ENCODE assay signal across 8 mouse cellular contexts in the genomic region with DNA sequence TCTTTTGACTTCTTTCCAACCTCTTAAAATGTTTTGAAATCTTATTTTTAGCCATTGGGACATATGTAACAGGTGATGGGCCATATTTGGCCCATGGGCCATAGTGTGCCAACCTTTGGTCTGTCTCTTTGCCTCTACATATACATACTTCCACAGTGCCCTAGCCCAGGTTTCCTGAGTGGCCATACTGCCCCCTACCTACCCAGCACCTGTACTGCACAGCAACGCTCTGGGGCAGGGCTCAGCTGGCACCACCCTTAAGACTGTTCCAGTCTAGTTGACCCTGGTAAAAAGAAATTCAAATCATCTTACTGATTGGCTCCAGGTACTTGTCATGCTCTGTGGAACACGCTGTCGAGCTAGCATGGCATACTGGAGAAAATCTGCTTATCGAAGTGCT. TPM values are rescaled to one million over a fixed set of nuclear protein-coding genes. Genes with fewer than 3 reads are reported as not detected.
DNase-seq lines count a peak whose midpoint lies in the region; ATAC-seq and TF ChIP-seq lines count a peak whose summit lies in the region.
"Had no signal": no experiment of that assay in that cellular context is flagged by ENCODE, and none has a peak within 500 bp of the region (broad histone marks: within the 10 kb centered on the region; RNA-seq: fewer than 3 reads in every experiment).

No protein-coding gene starts in this region.

- DNase-seq in hindbrain, embryonic 11.5 days (ENCODE audit: low spot score), result peak; percentile 29
- DNase-seq in lung, postnatal 0 days (ENCODE audit: low spot score), result no peak
- no peak for DNase-seq in lung, postnatal 14 days
- no peak for DNase-seq in liver, postnatal 0 days
- DNase-seq in gastrocnemius, adult 8-10 months (ENCODE audit: low spot score in 2 of 2), result no peak

- H3K9me3 ChIP-seq in hindbrain, embryonic 11.5 days (ENCODE audit: control insufficient read depth, low read length), result no peaks in the 10 kb centered on the region
- H3K9me3 ChIP-seq in hindbrain, embryonic 16.5 days (ENCODE audit: control insufficient read depth, low read length), result no peaks in the 10 kb centered on the region
- no peaks in the 10 kb centered on the region for H3K9me3 ChIP-seq in lung, postnatal 0 days (ENCODE audit: low read length)
- no peaks in the 10 kb centered on the region for H3K9me3 ChIP-seq in liver, postnatal 0 days (ENCODE audit: low read length)
- H3K9me3 ChIP-seq: liver, embryonic 15.5 days had no signal

- H3K27ac ChIP-seq in hindbrain, embryonic 11.5 days (ENCODE audit: low read depth, low read length), result no peak overlapping the region
- H3K27ac ChIP-seq in hindbrain, embryonic 16.5 days (ENCODE audit: low read depth, low read length), result no peak overlapping the region
- H3K27ac ChIP-seq in lung, postnatal 0 days (ENCODE audit: low read length), result no peak overlapping the region
- H3K27ac ChIP-seq in bone marrow, adult 2 months (ENCODE audit: control insufficient read depth, insufficient read depth, low read depth, low read length, poor library complexity), result no peak overlapping the region
- H3K27ac ChIP-seq in liver, postnatal 0 days (ENCODE audit: low read depth), result no peak overlapping the region
- H3K27ac ChIP-seq: liver, embryonic 15.5 days had no signal

- H3K4me3 ChIP-seq in hindbrain, embryonic 11.5 days (ENCODE audit: low read depth, low read length), result no peak overlapping the region
- H3K4me3 ChIP-seq in hindbrain, embryonic 16.5 days (ENCODE audit: low read length), result no peak overlapping the region
- no peak overlapping the region for H3K4me3 ChIP-seq in lung, postnatal 0 days (ENCODE audit: low read depth, low read length)
- no peak overlapping the region for H3K4me3 ChIP-seq in bone marrow, adult 2 months (replicated peaks; ENCODE audit: control insufficient read depth, low read depth, low read length)
- no peak overlapping the region for H3K4me3 ChIP-seq in liver, postnatal 0 days (ENCODE audit: low read depth, low read length)
- H3K4me3 ChIP-seq: liver, embryonic 15.5 days had no signal

- H3K4me1 ChIP-seq in hindbrain, embryonic 11.5 days (replicated peaks; ENCODE audit: control insufficient read depth, insufficient read depth, low read length), result no peaks in the 10 kb centered on the region
- H3K4me1 ChIP-seq in hindbrain, embryonic 16.5 days (ENCODE audit: control insufficient read depth, insufficient read depth, low read depth, low read length), result no peaks in the 10 kb centered on the region
- no peaks in the 10 kb centered on the region for H3K4me1 ChIP-seq in lung, postnatal 0 days (ENCODE audit: insufficient read depth, low read depth, low read length)
- no peaks in the 10 kb centered on the region for H3K4me1 ChIP-seq in bone marrow, adult 2 months (ENCODE audit: control insufficient read depth, insufficient read depth, low read length)
- no peaks in the 10 kb centered on the region for H3K4me1 ChIP-seq in liver, postnatal 0 days (ENCODE audit: insufficient read depth)
- H3K4me1 ChIP-seq: liver, embryonic 15.5 days had no signal

- WGBS in hindbrain, embryonic 11.5 days, result 53% methylated on average over 4 of the region's 4 CpGs
- WGBS in hindbrain, embryonic 16.5 days, result 40% methylated on average over 4 of the region's 4 CpGs
- 53% methylated on average over 4 of the region's 4 CpGs for WGBS in lung, postnatal 0 days
- 57% methylated on average over 4 of the region's 4 CpGs for WGBS in bone marrow, adult 2 months
- 52% methylated on average over 4 of the region's 4 CpGs for WGBS in liver, postnatal 0 days (ENCODE audit: insufficient replicate concordance)

- no peak for TF ChIP-seq POLR2A in bone marrow, adult 2 months (IDR thresholded peaks at IDR 0.05; ENCODE audit: borderline replicate concordance, control insufficient read depth, low read depth, low read length)

- H3K4me2 ChIP-seq in hindbrain, embryonic 11.5 days (replicated peaks; ENCODE audit: low read depth, low read length), result no peak overlapping the region
- no peak overlapping the region for H3K4me2 ChIP-seq in hindbrain, embryonic 16.5 days (ENCODE audit: low read length)
- no peak overlapping the region for H3K4me2 ChIP-seq in lung, postnatal 0 days (replicated peaks; ENCODE audit: low read depth, low read length)
- no peak overlapping the region for H3K4me2 ChIP-seq in liver, postnatal 0 days (ENCODE audit: low read depth, low read length)
- H3K4me2 ChIP-seq: liver, embryonic 15.5 days had no signal

- TF ChIP-seq EP300 in lung, postnatal 0 days (IDR thresholded peaks at IDR 0.05), result no peak
- TF ChIP-seq EP300 in liver, postnatal 0 days (IDR thresholded peaks at IDR 0.05; ENCODE audit: low read depth), result no peak

- peak; percentile 46 for TF ChIP-seq CTCF in lung, postnatal 0 days (IDR thresholded peaks at IDR 0.05)
- 0 out of 2 replicates have a peak, but pooled peaks have one; percentile 7 for TF ChIP-seq CTCF in bone marrow, adult 2 months (IDR thresholded peaks at IDR 0.05; ENCODE audit: control insufficient read depth, insufficient read depth, low read length)
- peak; percentile 38; the same call in 1 of the 2 replicates for TF ChIP-seq CTCF in liver, postnatal 0 days (IDR thresholded peaks at IDR 0.05; ENCODE audit: low read depth)

- no peak overlapping the region for H3K9ac ChIP-seq in hindbrain, embryonic 11.5 days (ENCODE audit: low read depth, low read length)
- H3K9ac ChIP-seq in hindbrain, embryonic 16.5 days (ENCODE audit: low read depth, low read length), result no peak overlapping the region
- no peak overlapping the region for H3K9ac ChIP-seq in lung, postnatal 0 days (replicated peaks; ENCODE audit: low read depth)
- H3K9ac ChIP-seq in liver, postnatal 0 days (replicated peaks), result no peak overlapping the region
- H3K9ac ChIP-seq: liver, embryonic 15.5 days had no signal

- H3K36me3 ChIP-seq in hindbrain, embryonic 11.5 days (ENCODE audit: control insufficient read depth, insufficient read depth, low read length), result no peaks in the 10 kb centered on the region
- H3K36me3 ChIP-seq in hindbrain, embryonic 16.5 days (ENCODE audit: control insufficient read depth, insufficient read depth, low read length), result no peaks in the 10 kb centered on the region
- no peaks in the 10 kb centered on the region for H3K36me3 ChIP-seq in lung, postnatal 0 days (ENCODE audit: insufficient read depth, low read length)
- no peaks in the 10 kb centered on the region for H3K36me3 ChIP-seq in liver, postnatal 0 days (replicated peaks; ENCODE audit: insufficient read depth, low read length)
- H3K36me3 ChIP-seq: liver, embryonic 15.5 days had no signal

- H3K27me3 ChIP-seq in hindbrain, embryonic 11.5 days (ENCODE audit: control insufficient read depth, insufficient read depth, low read length), result 0 out of 2 replicates have a peak, but pooled peaks cover 2% of the 10 kb centered on the region
- peaks cover under 1% of the 10 kb centered on the region for H3K27me3 ChIP-seq in hindbrain, embryonic 16.5 days (replicated peaks; ENCODE audit: control insufficient read depth, insufficient read depth, low read length)
- H3K27me3 ChIP-seq in lung, postnatal 0 days (replicated peaks; ENCODE audit: insufficient read depth, low read length), result no peaks in the 10 kb centered on the region
- H3K27me3 ChIP-seq in liver, postnatal 0 days (ENCODE audit: insufficient read depth, low read length), result no peaks in the 10 kb centered on the region

- 0 out of 2 replicates have a peak, but pooled peaks have one; percentile 17 for ATAC-seq in hindbrain, embryonic 11.5 days (ENCODE audit: low FRiP score)
- no peak for ATAC-seq in hindbrain, embryonic 16.5 days
- ATAC-seq in lung, postnatal 0 days, result no peak
- no peak for ATAC-seq in liver, postnatal 0 days

RNA-seq across cellular contexts. Expression of a gene that starts 53.5 kb away (rescaled TPM):
- 81.9 and 88.2 TPM in 2 replicates for polyA plus RNA-seq in hindbrain, embryonic 11.5 days (2014; fragmentation: Nextera tagmentation; extraction: Ambion mirVana)
- polyA plus RNA-seq in hindbrain, embryonic 16.5 days (2015; fragmentation: Nextera tagmentation; extraction: Ambion mirVana), result 85.1 and 94.0 TPM in 2 replicates
- 17.7 and 20.8 TPM in 2 replicates for polyA plus RNA-seq in lung, postnatal 0 days (2015; fragmentation: Nextera tagmentation; extraction: Ambion mirVana)
- 22.9 and 24.5 TPM in 2 replicates for polyA plus RNA-seq in bone marrow, adult 2 months (2011; ENCODE audit: insufficient read depth, insufficient read length, low replicate concordance, missing spikeins)
- 19.2 and 20.2 TPM in 2 replicates for polyA plus RNA-seq in liver, postnatal 0 days (2015; fragmentation: Nextera tagmentation; extraction: Ambion mirVana)
- 10 to 100 TPM; 36.7 to 39.6 (median 38.5) TPM for total RNA-seq in gastrocnemius, adult 8-10 months (2022)
